18 mouse cellular contexts compared by ENCODE assay signal in the genomic region with DNA sequence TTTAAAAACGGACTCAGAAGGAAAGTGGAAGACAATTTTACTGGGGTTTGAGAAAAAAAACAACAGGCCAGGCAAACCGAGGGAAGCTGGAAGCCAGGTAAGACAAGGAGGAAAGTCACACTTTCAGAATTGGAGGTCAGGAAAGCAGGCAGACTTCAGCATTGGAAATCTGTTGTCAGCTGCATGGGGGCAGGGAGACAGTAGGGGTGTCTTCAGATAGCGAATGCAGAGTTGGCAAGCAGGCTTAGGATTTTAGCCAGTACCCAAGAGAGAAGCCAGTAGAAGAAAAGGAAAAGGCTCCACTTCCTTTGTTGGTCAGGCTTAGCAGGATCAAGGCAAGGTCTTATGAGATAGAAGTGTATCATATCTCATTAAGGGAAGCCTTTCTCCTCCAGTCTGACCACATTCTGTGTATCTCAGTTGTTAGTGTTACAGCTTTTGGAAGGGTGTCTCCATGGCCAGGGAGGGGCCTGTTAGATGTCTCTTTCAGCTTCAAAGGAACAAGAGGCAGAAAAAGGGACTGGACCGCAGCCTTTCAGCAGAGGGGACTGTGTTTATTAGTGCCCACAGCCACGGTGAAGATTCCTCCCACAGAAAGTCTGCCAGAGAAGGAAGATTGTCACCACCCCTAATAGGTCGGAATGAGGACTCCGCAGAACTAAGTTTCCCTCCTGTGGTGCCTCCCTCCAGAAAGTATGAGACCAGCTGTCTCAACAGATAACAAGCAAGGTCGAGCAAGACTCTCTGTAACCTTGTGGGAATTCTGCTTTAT. TPM values are rescaled to one million over a fixed set of nuclear protein-coding genes. Genes with fewer than 3 reads are reported as not detected.
DNase-seq lines count a peak whose midpoint lies in the region; ATAC-seq and TF ChIP-seq lines count a peak whose summit lies in the region.
"Had no signal": no experiment of that assay in that cellular context is flagged by ENCODE, and none has a peak within 500 bp of the region (broad histone marks: within the 10 kb centered on the region; RNA-seq: fewer than 3 reads in every experiment).

No protein-coding gene starts in this region.

- H3K4me2 ChIP-seq in liver, postnatal 0 days (ENCODE audit: low read depth, low read length), result no peak overlapping the region
- H3K4me2 ChIP-seq in intestine, embryonic 15.5 days (replicated peaks), result no peak overlapping the region
- H3K4me2 ChIP-seq: embryonic facial prominence, embryonic 15.5 days; forebrain, embryonic 12.5 days; lung, embryonic 15.5 days had no signal

- TF ChIP-seq EP300 in liver, postnatal 0 days (IDR thresholded peaks at IDR 0.05; ENCODE audit: low read depth), result peak; percentile 29; the same call in 1 of the 2 replicates

- no peaks in the 10 kb centered on the region for H3K4me1 ChIP-seq in liver, postnatal 0 days (ENCODE audit: insufficient read depth)
- H3K4me1 ChIP-seq in intestine, embryonic 15.5 days (replicated peaks), result no peaks in the 10 kb centered on the region
- peaks cover 3% of the 10 kb centered on the region; the same call in 1 of the 2 replicates for H3K4me1 ChIP-seq in hindbrain, embryonic 10.5 days (replicated peaks)
- H3K4me1 ChIP-seq: embryonic facial prominence, embryonic 15.5 days; lung, embryonic 15.5 days had no signal

- H3K27me3 ChIP-seq in liver, postnatal 0 days (ENCODE audit: insufficient read depth, low read length), result no peaks in the 10 kb centered on the region
- H3K27me3 ChIP-seq in intestine, embryonic 15.5 days (replicated peaks), result no peaks in the 10 kb centered on the region
- no peaks in the 10 kb centered on the region for H3K27me3 ChIP-seq in hindbrain, embryonic 10.5 days (ENCODE audit: insufficient read depth, poor library complexity, severe bottlenecking)
- H3K27me3 ChIP-seq: embryonic facial prominence, embryonic 15.5 days; forebrain, embryonic 12.5 days; lung, embryonic 15.5 days had no signal

- no peaks in the 10 kb centered on the region for H3K9me3 ChIP-seq in liver, postnatal 0 days (ENCODE audit: low read length)
- H3K9me3 ChIP-seq in intestine, embryonic 15.5 days, result no peaks in the 10 kb centered on the region
- H3K9me3 ChIP-seq in hindbrain, embryonic 10.5 days, result no peaks in the 10 kb centered on the region
- H3K9me3 ChIP-seq: embryonic facial prominence, embryonic 15.5 days; forebrain, embryonic 12.5 days; lung, embryonic 15.5 days had no signal

- no peak overlapping the region for H3K27ac ChIP-seq in liver, postnatal 0 days (ENCODE audit: low read depth)
- no peak overlapping the region for H3K27ac ChIP-seq in intestine, embryonic 15.5 days
- no peak overlapping the region for H3K27ac ChIP-seq in hindbrain, embryonic 10.5 days
- H3K27ac ChIP-seq: embryonic facial prominence, embryonic 15.5 days; forebrain, embryonic 12.5 days; kidney, postnatal 0 days; lung, embryonic 15.5 days had no signal

- H3K4me3 ChIP-seq in liver, postnatal 0 days (ENCODE audit: low read depth, low read length), result no peak overlapping the region
- H3K4me3 ChIP-seq in intestine, embryonic 15.5 days (replicated peaks), result no peak overlapping the region
- no peak overlapping the region for H3K4me3 ChIP-seq in hindbrain, embryonic 10.5 days
- H3K4me3 ChIP-seq: embryonic facial prominence, embryonic 15.5 days; forebrain, embryonic 12.5 days; lung, embryonic 15.5 days had no signal

- TF ChIP-seq CTCF in liver, postnatal 0 days (IDR thresholded peaks at IDR 0.05; ENCODE audit: low read depth), result no peak

- no peak for ATAC-seq in cerebellum, adult (ENCODE audit: insufficient number of reproducible peaks, low FRiP score, low TSS enrichment)
- ATAC-seq in liver, postnatal 0 days, result peak; percentile 78
- ATAC-seq in intestine, embryonic 15.5 days, result no peak
- ATAC-seq: intestine, embryonic 16.5 days had no signal

- H3K36me3 ChIP-seq in liver, postnatal 0 days (replicated peaks; ENCODE audit: insufficient read depth, low read length), result no peaks in the 10 kb centered on the region
- no peaks in the 10 kb centered on the region for H3K36me3 ChIP-seq in intestine, embryonic 15.5 days
- no peaks in the 10 kb centered on the region for H3K36me3 ChIP-seq in hindbrain, embryonic 10.5 days
- H3K36me3 ChIP-seq: embryonic facial prominence, embryonic 15.5 days; forebrain, embryonic 12.5 days; lung, embryonic 15.5 days had no signal

- no peak overlapping the region for H3K9ac ChIP-seq in liver, postnatal 0 days (replicated peaks)
- H3K9ac ChIP-seq in intestine, embryonic 15.5 days, result no peak overlapping the region
- H3K9ac ChIP-seq: embryonic facial prominence, embryonic 15.5 days; forebrain, embryonic 12.5 days; lung, embryonic 15.5 days had no signal

- WGBS in liver, postnatal 0 days (ENCODE audit: insufficient replicate concordance), result 43% methylated on average over 8 of the region's 8 CpGs
- 57% methylated on average over 8 of the region's 8 CpGs for WGBS in intestine, embryonic 15.5 days
- 55% methylated on average over 8 of the region's 8 CpGs for WGBS in hindbrain, embryonic 10.5 days

- DNase-seq in cerebellum, postnatal 10 days, result peak; percentile 42 to 56
- peak; percentile 43 for DNase-seq in ovary, adult 18-20 months (ENCODE audit: low spot score)
- no peak for DNase-seq in ovary, postnatal 10 days (ENCODE audit: low spot score)
- no peak for DNase-seq in liver, postnatal 0 days
- DNase-seq in embryo, embryonic 10 days (ENCODE audit: low spot score), result no peak
- no peak for DNase-seq in hindbrain, embryonic 10.5 days (ENCODE audit: low spot score)
- DNase-seq: adrenal gland, postnatal 25 days; layer of hippocampus, adult 9-11 months; left cerebral cortex, postnatal 4 days; right cerebral cortex, postnatal 4 days; thymus, postnatal 36 days had no signal

RNA-seq across cellular contexts. Expression of gene Dhrs7, which starts 18.0 kb away (rescaled TPM):
- 54.0 and 54.4 TPM in 2 replicates for polyA plus RNA-seq in liver, postnatal 0 days (2015; fragmentation: Nextera tagmentation; extraction: Ambion mirVana)
- 37.6 and 49.3 TPM in 2 replicates for polyA plus RNA-seq in intestine, embryonic 15.5 days (2015; fragmentation: Nextera tagmentation; extraction: Ambion mirVana)
- polyA plus RNA-seq in hindbrain, embryonic 10.5 days (2016; fragmentation: Nextera tagmentation; extraction: Ambion mirVana), result 7.5 and 10.1 TPM in 2 replicates

RNA-seq across cellular contexts. Expression of gene Gm4756, which starts 33.2 kb away (rescaled TPM):
- 0.17 and 0.25 TPM in 2 replicates for polyA plus RNA-seq in liver, postnatal 0 days (2015; fragmentation: Nextera tagmentation; extraction: Ambion mirVana)
- polyA plus RNA-seq in intestine, embryonic 15.5 days (2015; fragmentation: Nextera tagmentation; extraction: Ambion mirVana), result 0.14 TPM in 1 of 2 replicates, not detected in the other
- polyA plus RNA-seq in hindbrain, embryonic 10.5 days (2016; fragmentation: Nextera tagmentation; extraction: Ambion mirVana), result not detected in 2 replicates
- polyA plus RNA-seq: embryonic facial prominence, embryonic 15.5 days; forebrain, embryonic 12.5 days; intestine, embryonic 16.5 days; kidney, postnatal 0 days; lung, embryonic 15.5 days had no signal

Comparison
In these comparisons a context has a peak if more than half of its experiments do, and no peak if none do; other contexts are left out.
1. DNase-seq: peak in cerebellum, postnatal 10 days (2 of 2) and ovary, adult 18-20 months (single experiment); none in ovary, postnatal 10 days (single experiment), liver, postnatal 0 days (single experiment), embryo, embryonic 10 days (single experiment) and hindbrain, embryonic 10.5 days (single experiment).